Comparison of ENCODE assay signal across 24 mouse cellular contexts in genomic region chr9:59075632-59076031, GRCm38 (mm10). TPM values are rescaled to one million over a fixed set of nuclear protein-coding genes. Genes with fewer than 3 reads are reported as not detected.
DNase-seq lines count a peak whose midpoint lies in the region; ATAC-seq and TF ChIP-seq lines count a peak whose summit lies in the region.
"Had no signal": no experiment of that assay in that cellular context is flagged by ENCODE, and none has a peak within 500 bp of the region (broad histone marks: within the 10 kb centered on the region; RNA-seq: fewer than 3 reads in every experiment).

No protein-coding gene starts in this region.

- no peak overlapping the region for H3K27ac ChIP-seq in forebrain, embryonic 14.5 days (ENCODE audit: low read depth, low read length)
- H3K27ac ChIP-seq in forebrain, embryonic 11.5 days (ENCODE audit: low read depth, low read length): no peak overlapping the region
- H3K27ac ChIP-seq in forebrain, embryonic 16.5 days (ENCODE audit: low read length): no peak overlapping the region
- no peak overlapping the region for H3K27ac ChIP-seq in forebrain, embryonic 12.5 days
- H3K27ac ChIP-seq: embryonic facial prominence, embryonic 13.5 days; embryonic facial prominence, embryonic 15.5 days had no signal

- no peaks in the 10 kb centered on the region for H3K27me3 ChIP-seq in forebrain, embryonic 14.5 days (replicated peaks; ENCODE audit: control insufficient read depth, insufficient read depth, low read length)
- no peaks in the 10 kb centered on the region for H3K27me3 ChIP-seq in forebrain, embryonic 11.5 days (ENCODE audit: control insufficient read depth, insufficient read depth, low read length)
- H3K27me3 ChIP-seq in forebrain, embryonic 16.5 days (replicated peaks; ENCODE audit: control insufficient read depth, insufficient read depth, low read length): no peaks in the 10 kb centered on the region
- peaks cover 13% of the 10 kb centered on the region; the same call in 1 of the 2 replicates for H3K27me3 ChIP-seq in forebrain, embryonic 12.5 days
- H3K27me3 ChIP-seq: CH12.LX; embryonic facial prominence, embryonic 13.5 days; embryonic facial prominence, embryonic 15.5 days had no signal

- H3K4me3 ChIP-seq in forebrain, embryonic 14.5 days (ENCODE audit: low read depth, low read length): no peak overlapping the region
- no peak overlapping the region for H3K4me3 ChIP-seq in forebrain, embryonic 11.5 days (ENCODE audit: low read depth, low read length)
- H3K4me3 ChIP-seq in forebrain, embryonic 16.5 days (replicated peaks; ENCODE audit: low read length): no peak overlapping the region
- H3K4me3 ChIP-seq in forebrain, embryonic 12.5 days (replicated peaks): no peak overlapping the region
- H3K4me3 ChIP-seq: embryonic facial prominence, embryonic 13.5 days; embryonic facial prominence, embryonic 15.5 days; erythroblast, embryonic 14.5 days had no signal

- no peak overlapping the region for H3K4me2 ChIP-seq in forebrain, embryonic 14.5 days (ENCODE audit: low read length)
- H3K4me2 ChIP-seq in forebrain, embryonic 11.5 days (ENCODE audit: low read depth, low read length, severe bottlenecking): no peak overlapping the region
- H3K4me2 ChIP-seq in forebrain, embryonic 16.5 days (ENCODE audit: low read length): no peak overlapping the region
- no peak overlapping the region for H3K4me2 ChIP-seq in forebrain, embryonic 12.5 days
- H3K4me2 ChIP-seq: embryonic facial prominence, embryonic 13.5 days; embryonic facial prominence, embryonic 15.5 days had no signal

- H3K4me1 ChIP-seq in forebrain, embryonic 14.5 days (ENCODE audit: control insufficient read depth, insufficient read depth, low read length): peaks cover 26% of the 10 kb centered on the region
- H3K4me1 ChIP-seq in forebrain, embryonic 11.5 days (replicated peaks; ENCODE audit: control insufficient read depth, insufficient read depth, low read length): peaks cover 15% of the 10 kb centered on the region; the same call in 1 of the 2 replicates
- peaks cover 19% of the 10 kb centered on the region for H3K4me1 ChIP-seq in forebrain, embryonic 16.5 days (replicated peaks; ENCODE audit: control insufficient read depth, insufficient read depth, low read length)
- peaks cover 32% of the 10 kb centered on the region for H3K4me1 ChIP-seq in forebrain, embryonic 12.5 days

- peak; percentile 51 for DNase-seq in forebrain, embryonic 14.5 days (ENCODE audit: low spot score)
- no peak for DNase-seq in forebrain, embryonic 11.5 days (ENCODE audit: low spot score)
- DNase-seq in brain, embryonic 14.5 days (ENCODE audit: low read depth): peak; percentile 48
- DNase-seq: adrenal gland, adult 8-10 months; adrenal gland, postnatal 14 days; adrenal gland, postnatal 36 days; B cell, adult 2 months; cerebellum, adult 11 months; cerebellum, adult 18-20 months; cerebellum, adult 8-10 months; cerebellum, adult 9-11 months; cerebellum, postnatal 14 days; cerebellum, postnatal 36 days; embryo, embryonic 11 days had no signal

- no peaks in the 10 kb centered on the region for H3K9me3 ChIP-seq in forebrain, embryonic 14.5 days (replicated peaks; ENCODE audit: control insufficient read depth, low read length)
- H3K9me3 ChIP-seq in forebrain, embryonic 11.5 days (ENCODE audit: control insufficient read depth, low read length): no peaks in the 10 kb centered on the region
- no peaks in the 10 kb centered on the region for H3K9me3 ChIP-seq in forebrain, embryonic 16.5 days (ENCODE audit: control insufficient read depth, low read length)
- no peaks in the 10 kb centered on the region for H3K9me3 ChIP-seq in forebrain, embryonic 12.5 days
- H3K9me3 ChIP-seq: embryonic facial prominence, embryonic 13.5 days; embryonic facial prominence, embryonic 15.5 days; G1E had no signal

- TF ChIP-seq CTCF in brain, embryonic 14.5 days (IDR thresholded peaks at IDR 0.05; ENCODE audit: borderline replicate concordance, extremely low read depth, insufficient read depth, insufficient read length): no peak

- 40% methylated on average over 4 of the region's 4 CpGs for WGBS in forebrain, embryonic 14.5 days
- WGBS in forebrain, embryonic 11.5 days: 85% methylated on average over 4 of the region's 4 CpGs
- 20% methylated on average over 4 of the region's 4 CpGs for WGBS in forebrain, embryonic 16.5 days
- WGBS in forebrain, embryonic 12.5 days: 67% methylated on average over 4 of the region's 4 CpGs

- H3K36me3 ChIP-seq in forebrain, embryonic 14.5 days (ENCODE audit: control insufficient read depth, insufficient read depth, low read length): no peaks in the 10 kb centered on the region
- no peaks in the 10 kb centered on the region for H3K36me3 ChIP-seq in forebrain, embryonic 11.5 days (ENCODE audit: control insufficient read depth, insufficient read depth, low read length)
- no peaks in the 10 kb centered on the region for H3K36me3 ChIP-seq in forebrain, embryonic 16.5 days (ENCODE audit: control insufficient read depth, insufficient read depth)
- H3K36me3 ChIP-seq in forebrain, embryonic 12.5 days (replicated peaks): no peaks in the 10 kb centered on the region
- H3K36me3 ChIP-seq: embryonic facial prominence, embryonic 13.5 days; embryonic facial prominence, embryonic 15.5 days; G1E had no signal

- H3K9ac ChIP-seq in forebrain, embryonic 14.5 days (ENCODE audit: low read length): no peak overlapping the region
- H3K9ac ChIP-seq in forebrain, embryonic 11.5 days (ENCODE audit: low read length): no peak overlapping the region
- H3K9ac ChIP-seq in forebrain, embryonic 16.5 days (replicated peaks; ENCODE audit: low read depth, low read length): no peak overlapping the region
- H3K9ac ChIP-seq in forebrain, embryonic 12.5 days: no peak overlapping the region
- H3K9ac ChIP-seq: embryonic facial prominence, embryonic 13.5 days; embryonic facial prominence, embryonic 15.5 days had no signal

- no peak for TF ChIP-seq POLR2A in brain, embryonic 14.5 days (IDR thresholded peaks at IDR 0.05; ENCODE audit: borderline replicate concordance, extremely low read depth, insufficient read depth, insufficient read length, poor library complexity, severe bottlenecking)

- ATAC-seq in forebrain, embryonic 14.5 days: no peak
- no peak for ATAC-seq in forebrain, embryonic 11.5 days (replicated peaks; ENCODE audit: low FRiP score)
- ATAC-seq in forebrain, embryonic 16.5 days: 0 out of 2 replicates have a peak, but pooled peaks have one; percentile 50
- ATAC-seq in forebrain, embryonic 12.5 days (ENCODE audit: low FRiP score): no peak
- ATAC-seq: activated CD4-positive, CD25-positive, alpha-beta regulatory T cell, adult 4 months; CD4-positive, CD25-positive, alpha-beta regulatory T cell, adult 4 months; Patski had no signal

RNA-seq across cellular contexts. Expression of gene Neo1, which starts 39.4 kb away (rescaled TPM):
- polyA plus RNA-seq in forebrain, embryonic 14.5 days (2014; fragmentation: Nextera tagmentation; extraction: Ambion mirVana): 41.7 and 50.9 TPM in 2 replicates
- polyA plus RNA-seq in forebrain, embryonic 11.5 days (2014; fragmentation: Nextera tagmentation; extraction: Ambion mirVana): 38.6 and 41.8 TPM in 2 replicates
- polyA plus RNA-seq in forebrain, embryonic 16.5 days (2015; fragmentation: Nextera tagmentation; extraction: Ambion mirVana): 64.7 and 71.2 TPM in 2 replicates
- polyA plus RNA-seq in forebrain, embryonic 12.5 days (2016; fragmentation: Nextera tagmentation; extraction: Ambion mirVana): 47.2 and 47.6 TPM in 2 replicates
- polyA plus RNA-seq in brain, embryonic 14.5 days (2012; rRNA removed): 74.4 and 98.3 TPM in 2 replicates
- polyA plus RNA-seq: activated CD4-positive, CD25-positive, alpha-beta regulatory T cell, adult 4 months; erythroblast, embryonic 14.5 days; G1E had no signal
